Comparison of ENCODE assay signal across 9 mouse cellular contexts in genomic region chr16:60941767-60942166, GRCm38 (mm10).
DNase-seq lines count a peak whose midpoint lies in the region; TF ChIP-seq lines count a peak whose summit lies in the region.
"Had no signal": no experiment of that assay in that cellular context is flagged by ENCODE, and none has a peak within 500 bp of the region (broad histone marks: within the 10 kb centered on the region; RNA-seq: fewer than 3 reads in every experiment).

No protein-coding gene starts in this region.

- intact Hi-C loops in left cerebral cortex, adult 2 months (cut with DNase I) = no loop called here
- intact Hi-C loops in left cerebral cortex, postnatal 36 days (cut with DNase I) = no loop called here
- intact Hi-C loops in heart, postnatal 14 days (cut with DNase I) = no loop called here

- H3K4me3 ChIP-seq in left cerebral cortex, adult 2 months = no peak overlapping the region

- peak; percentile 13 to 15 for DNase-seq in cerebellum, postnatal 10 days
- DNase-seq in cerebellum, adult 11-12 months = no peak
- DNase-seq in left cerebral cortex, adult 2 months (ENCODE audit: extremely low spot score in 1 of 2, low spot score in 2 of 2) = no peak
- DNase-seq in left cerebral cortex, postnatal 36 days (ENCODE audit: low spot score in 2 of 2) = no peak
- peak; percentile 68 for DNase-seq in ZHBTc4 (ENCODE audit: low read depth, low spot score)
- peak; percentile 34 for DNase-seq in retina, embryonic 14.5 days (ENCODE audit: low spot score)
- no peak for DNase-seq in frontal cortex, postnatal 10 days (ENCODE audit: low spot score in 2 of 2)
- DNase-seq in heart, postnatal 14 days = no peak
- DNase-seq: kidney, postnatal 10 days had no signal

- H3K27ac ChIP-seq in left cerebral cortex, adult 2 months = no peak overlapping the region

- peak; percentile 19 for TF ChIP-seq CTCF in left cerebral cortex, adult 2 months (IDR thresholded peaks at IDR 0.05)

Comparison
In these comparisons a context has a peak if more than half of its experiments do, and no peak if none do; other contexts are left out.
1. DNase-seq: peak in cerebellum, postnatal 10 days (2 of 2), ZHBTc4 (single experiment) and retina, embryonic 14.5 days (single experiment); none in cerebellum, adult 11-12 months (single experiment), left cerebral cortex, adult 2 months (0 of 2), left cerebral cortex, postnatal 36 days (0 of 2), frontal cortex, postnatal 10 days (0 of 2) and heart, postnatal 14 days (0 of 2).